Mouse (Mus musculus): Measurements from ENCODE around the gene Sox13. TPM values are rescaled to one million over a fixed set of nuclear protein-coding genes. Genes with fewer than 3 reads are reported as not detected.

Gene Sox13
- polyA plus RNA-seq, 1 experiment from 2014 or later: 4.3 TPM

DNA sequence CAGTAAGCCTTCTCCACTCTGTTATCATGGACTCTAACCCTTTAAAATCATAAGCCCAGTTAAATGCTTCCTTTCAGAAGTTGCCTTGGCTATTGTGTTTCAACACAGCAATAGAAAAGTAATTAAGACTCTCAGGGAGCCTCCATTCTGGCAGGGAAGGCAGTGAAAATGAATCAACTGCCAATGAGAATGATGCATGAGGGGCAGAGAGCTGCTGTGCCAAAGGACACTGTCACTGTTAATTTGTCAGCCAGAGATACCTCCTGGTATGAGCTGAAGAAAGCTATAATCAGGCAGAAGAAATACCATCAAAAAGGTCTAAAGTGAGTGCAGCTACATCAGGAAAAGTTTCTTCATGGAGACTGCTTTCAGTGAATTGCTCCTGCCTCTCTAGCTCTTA is 36.8 kb upstream of the Sox13 start:
- H3K27ac ChIP-seq (ENCODE audit: low read length): no peak overlapping the region
- no peaks in the 10 kb centered on the region for H3K27me3 ChIP-seq (ENCODE audit: control insufficient read depth, insufficient read depth, low read length)
- no peaks in the 10 kb centered on the region for H3K9me3 ChIP-seq (replicated peaks; ENCODE audit: control insufficient read depth, low read length)
- H3K36me3 ChIP-seq (ENCODE audit: control insufficient read depth, insufficient read depth): no peaks in the 10 kb centered on the region
- H3K4me3 ChIP-seq (ENCODE audit: low read length): no peak overlapping the region
- no peak overlapping the region for H3K4me2 ChIP-seq (ENCODE audit: low read depth, low read length)
- no peak overlapping the region for H3K9ac ChIP-seq (ENCODE audit: low read length)
- ATAC-seq (replicated peaks; ENCODE audit: extremely low read depth, insufficient read depth, low FRiP score): no peak
- H3K4me1 ChIP-seq (ENCODE audit: control insufficient read depth, insufficient read depth, low read length): peaks cover 3% of the 10 kb centered on the region; the same call in 1 of the 2 replicates

DNA sequence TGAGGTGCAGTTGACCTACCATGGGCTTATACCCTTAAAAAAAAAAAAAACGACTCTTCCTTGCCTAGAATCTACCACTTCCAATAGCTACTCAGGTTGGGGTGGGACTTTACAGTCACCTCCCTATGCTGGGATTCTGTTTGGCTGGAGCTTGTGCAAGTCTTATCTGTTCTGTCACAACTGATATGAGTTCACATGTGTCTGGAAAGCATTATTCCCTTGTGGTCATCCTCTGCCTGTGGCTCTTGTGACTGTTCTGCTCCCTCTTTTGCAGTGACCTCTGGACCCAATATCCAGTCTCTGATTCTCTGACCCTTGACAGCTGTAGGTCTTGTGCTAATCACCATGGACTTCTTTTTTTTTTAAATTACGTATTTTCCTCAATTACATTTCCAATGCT is 31.9 kb upstream of the Sox13 start:
- no peaks in the 10 kb centered on the region for H3K27me3 ChIP-seq (ENCODE audit: control insufficient read depth, insufficient read depth, low read length)
- no peak overlapping the region for H3K9ac ChIP-seq (ENCODE audit: low read length)
- H3K27ac ChIP-seq (ENCODE audit: low read length): no peak overlapping the region
- no peaks in the 10 kb centered on the region for H3K36me3 ChIP-seq (ENCODE audit: control insufficient read depth, insufficient read depth)
- WGBS: 49% methylated on average over 2 of the region's 2 CpGs
- 0 out of 2 replicates have a peak, but pooled peaks cover 3% of the 10 kb centered on the region for H3K4me1 ChIP-seq (ENCODE audit: control insufficient read depth, insufficient read depth, low read length)
- H3K4me2 ChIP-seq (ENCODE audit: low read depth, low read length): no peak overlapping the region
- H3K4me3 ChIP-seq (ENCODE audit: low read length): no peak overlapping the region
- no peaks in the 10 kb centered on the region for H3K9me3 ChIP-seq (replicated peaks; ENCODE audit: control insufficient read depth, low read length)
- no peak for ATAC-seq (replicated peaks; ENCODE audit: extremely low read depth, insufficient read depth, low FRiP score)

- H3K4me2 ChIP-seq (ENCODE audit: low read depth, low read length): no peak overlapping the region
- WGBS: 59% methylated on average over 10 of the region's 10 CpGs
These were observed 28.5 kb upstream of the Sox13 start for GRCm38 (mm10) chr1:133452564-133453165.

DNA sequence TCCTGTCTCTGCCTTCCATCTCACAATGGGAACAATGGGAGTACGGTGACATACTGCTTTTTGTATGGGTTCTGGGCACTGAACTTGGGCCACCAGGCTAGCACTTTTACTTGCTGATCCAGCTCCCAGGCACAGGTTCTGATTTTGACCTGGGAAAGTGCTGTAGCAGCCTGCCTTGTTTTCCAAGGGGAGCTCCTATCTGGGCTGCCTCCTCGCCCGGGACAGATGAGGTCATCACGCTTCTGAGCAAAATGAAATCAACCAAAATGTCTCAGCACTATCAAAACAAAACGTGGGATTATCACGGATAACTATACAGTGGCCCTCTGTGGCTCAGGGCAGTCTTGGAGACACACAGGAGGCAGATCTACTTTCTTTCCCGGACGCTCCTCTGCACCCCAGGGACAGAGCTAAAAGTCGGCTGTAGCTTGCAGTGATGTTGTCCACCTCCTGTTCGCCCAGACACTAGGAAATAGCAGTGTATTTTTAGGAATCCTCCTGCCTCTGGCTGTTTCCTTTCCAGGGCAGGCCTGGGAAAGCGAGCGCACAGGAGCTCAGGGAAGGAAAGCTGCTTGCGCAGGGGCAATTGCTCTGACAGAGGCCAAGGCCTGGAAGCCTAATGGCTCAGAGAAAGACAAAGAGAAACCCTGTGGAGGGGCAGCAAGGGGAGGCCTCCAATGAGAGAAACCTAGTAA is 27.8 kb upstream of the Sox13 start:
- no peak overlapping the region for H3K9ac ChIP-seq (ENCODE audit: low read length)
- no peak overlapping the region for H3K4me3 ChIP-seq (ENCODE audit: low read length)
- H3K27ac ChIP-seq (ENCODE audit: low read length): peak overlapping the region; percentile 52
- H3K4me2 ChIP-seq (ENCODE audit: low read depth, low read length): no peak overlapping the region
- H3K9me3 ChIP-seq (replicated peaks; ENCODE audit: control insufficient read depth, low read length): no peaks in the 10 kb centered on the region
- no peaks in the 10 kb centered on the region for H3K27me3 ChIP-seq (ENCODE audit: control insufficient read depth, insufficient read depth, low read length)
- no peaks in the 10 kb centered on the region for H3K36me3 ChIP-seq (ENCODE audit: control insufficient read depth, insufficient read depth)
- 43% methylated on average over 13 of the region's 13 CpGs for WGBS
- ATAC-seq (replicated peaks; ENCODE audit: extremely low read depth, insufficient read depth, low FRiP score): peak; percentile 29; the same call in 1 of the 2 replicates
- H3K4me1 ChIP-seq (ENCODE audit: control insufficient read depth, insufficient read depth, low read length): peaks cover 10% of the 10 kb centered on the region

More at GRCm38 (mm10) chr1:133452564-133453165, 28.5 kb upstream of the Sox13 start:
- 0 out of 2 replicates have a peak, but pooled peaks have one; percentile 12 for ATAC-seq (replicated peaks; ENCODE audit: extremely low read depth, insufficient read depth, low FRiP score)
- Histone ChIP-seq H3K9ac (ENCODE audit: low read length) (no peak overlapping the region), H3K4me3 (ENCODE audit: low read length) (no peak overlapping the region), H3K9me3 (replicated peaks; ENCODE audit: control insufficient read depth, low read length) (no peaks in the 10 kb centered on the region), H3K4me1 (ENCODE audit: control insufficient read depth, insufficient read depth, low read length) (peaks cover 10% of the 10 kb centered on the region), H3K27me3 (ENCODE audit: control insufficient read depth, insufficient read depth, low read length) (no peaks in the 10 kb centered on the region), H3K27ac (ENCODE audit: low read length) (peak overlapping the region; percentile 52), H3K36me3 (ENCODE audit: control insufficient read depth, insufficient read depth) (no peaks in the 10 kb centered on the region)

DNA sequence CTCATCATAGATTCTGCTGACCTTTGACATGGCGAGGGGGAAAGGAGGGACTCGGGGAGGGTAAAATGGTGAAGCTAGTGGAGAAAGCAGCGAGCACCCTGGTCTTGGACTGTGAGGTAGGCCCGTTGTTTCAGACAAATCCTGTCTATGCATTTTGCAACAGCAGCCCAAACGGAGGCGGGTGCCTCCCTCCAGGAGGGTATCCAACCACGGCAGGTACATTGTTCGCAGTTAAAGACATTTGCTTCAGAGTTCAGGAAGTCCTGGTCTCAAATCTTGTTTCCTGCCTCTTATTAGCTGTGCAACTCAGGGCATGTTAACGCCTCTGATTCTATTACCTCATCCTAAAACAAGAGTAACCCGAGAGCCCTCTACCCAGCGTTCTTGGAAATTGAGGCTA is 26.8 kb upstream of the Sox13 start:
- no peaks in the 10 kb centered on the region for H3K9me3 ChIP-seq (replicated peaks; ENCODE audit: control insufficient read depth, low read length)
- WGBS: 64% methylated on average over 11 of the region's 11 CpGs
- H3K27me3 ChIP-seq (ENCODE audit: control insufficient read depth, insufficient read depth, low read length): no peaks in the 10 kb centered on the region
- H3K4me3 ChIP-seq (ENCODE audit: low read length): no peak overlapping the region
- no peak overlapping the region for H3K4me2 ChIP-seq (ENCODE audit: low read depth, low read length)
- no peaks in the 10 kb centered on the region for H3K36me3 ChIP-seq (ENCODE audit: control insufficient read depth, insufficient read depth)
- no peak overlapping the region for H3K9ac ChIP-seq (ENCODE audit: low read length)
- ATAC-seq (replicated peaks; ENCODE audit: extremely low read depth, insufficient read depth, low FRiP score): no peak
- no peak overlapping the region for H3K27ac ChIP-seq (ENCODE audit: low read length)
- peaks cover 10% of the 10 kb centered on the region for H3K4me1 ChIP-seq (ENCODE audit: control insufficient read depth, insufficient read depth, low read length)

GRCm38 (mm10) chr1:133448351-133448931 is 24.3 kb upstream of the Sox13 start:
- Histone ChIP-seq H3K4me2 (ENCODE audit: low read depth, low read length) (peak overlapping the region; percentile 43), H3K27ac (ENCODE audit: low read length) (peak overlapping the region; percentile 58), H3K27me3 (ENCODE audit: control insufficient read depth, insufficient read depth, low read length) (no peaks in the 10 kb centered on the region), H3K4me3 (ENCODE audit: low read length) (no peak overlapping the region), H3K9ac (ENCODE audit: low read length) (0 out of 2 replicates have a peak overlapping the region, but pooled peaks have one; percentile 9), H3K9me3 (replicated peaks; ENCODE audit: control insufficient read depth, low read length) (peaks cover under 1% of the 10 kb centered on the region; the same call in 1 of the 2 replicates), H3K36me3 (ENCODE audit: control insufficient read depth, insufficient read depth) (no peaks in the 10 kb centered on the region), H3K4me1 (ENCODE audit: control insufficient read depth, insufficient read depth, low read length) (peaks cover 10% of the 10 kb centered on the region)
- WGBS: 30% methylated on average over 14 of the region's 14 CpGs
- ATAC-seq (replicated peaks; ENCODE audit: extremely low read depth, insufficient read depth, low FRiP score): peak; percentile 63

DNA sequence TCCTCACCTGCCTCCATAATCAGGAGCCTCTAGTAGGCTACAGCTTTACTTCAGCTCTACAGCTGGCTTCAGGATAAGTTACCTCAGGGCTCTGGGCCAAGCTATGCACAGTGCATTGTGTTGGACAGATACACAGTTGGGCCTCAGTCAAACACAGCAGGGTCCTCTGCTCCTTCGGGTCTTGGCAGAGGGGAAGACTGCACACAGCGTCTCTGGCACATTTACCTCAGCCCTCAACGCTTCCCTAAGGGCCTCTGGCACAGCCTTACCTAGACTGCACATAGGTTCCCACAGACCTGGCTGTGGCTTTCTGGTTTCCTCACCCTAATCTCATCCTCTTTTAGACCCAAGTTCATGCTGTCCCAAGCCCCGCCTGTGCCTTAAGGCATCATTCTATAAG is 22.1 kb upstream of the Sox13 start:
- no peak overlapping the region for H3K9ac ChIP-seq (ENCODE audit: low read length)
- ATAC-seq (replicated peaks; ENCODE audit: extremely low read depth, insufficient read depth, low FRiP score): no peak
- H3K9me3 ChIP-seq (replicated peaks; ENCODE audit: control insufficient read depth, low read length): peaks cover 8% of the 10 kb centered on the region
- peaks cover 7% of the 10 kb centered on the region for H3K4me1 ChIP-seq (ENCODE audit: control insufficient read depth, insufficient read depth, low read length)
- no peaks in the 10 kb centered on the region for H3K27me3 ChIP-seq (ENCODE audit: control insufficient read depth, insufficient read depth, low read length)
- no peak overlapping the region for H3K27ac ChIP-seq (ENCODE audit: low read length)
- 61% methylated on average over 4 of the region's 4 CpGs for WGBS
- no peaks in the 10 kb centered on the region for H3K36me3 ChIP-seq (ENCODE audit: control insufficient read depth, insufficient read depth)
- no peak overlapping the region for H3K4me2 ChIP-seq (ENCODE audit: low read depth, low read length)
- H3K4me3 ChIP-seq (ENCODE audit: low read length): no peak overlapping the region

- Histone ChIP-seq H3K27ac (ENCODE audit: low read length) (no peak overlapping the region), H3K9ac (ENCODE audit: low read length) (no peak overlapping the region)
- 60% methylated on average over 8 of the region's 8 CpGs for WGBS
These were observed 20.1 kb upstream of the Sox13 start for GRCm38 (mm10) chr1:133444315-133444714.

More at GRCm38 (mm10) chr1:133444315-133444714, 20.1 kb upstream of the Sox13 start:
- H3K4me2 ChIP-seq (ENCODE audit: low read depth, low read length): no peak overlapping the region
- H3K36me3 ChIP-seq (ENCODE audit: control insufficient read depth, insufficient read depth): no peaks in the 10 kb centered on the region
- ATAC-seq (replicated peaks; ENCODE audit: extremely low read depth, insufficient read depth, low FRiP score): no peak
- H3K27me3 ChIP-seq (ENCODE audit: control insufficient read depth, insufficient read depth, low read length): no peaks in the 10 kb centered on the region
- peaks cover 8% of the 10 kb centered on the region for H3K9me3 ChIP-seq (replicated peaks; ENCODE audit: control insufficient read depth, low read length)
- H3K4me3 ChIP-seq (ENCODE audit: low read length): no peak overlapping the region
- H3K4me1 ChIP-seq (ENCODE audit: control insufficient read depth, insufficient read depth, low read length): peaks cover 7% of the 10 kb centered on the region
